Mouse (Mus musculus): ENCODE data around the gene Pacsin1. TPM values are rescaled to one million over a fixed set of nuclear protein-coding genes. Genes with fewer than 3 reads are reported as not detected.

The Pacsin1 gene
- polyA plus RNA-seq, 1 experiment from 2014 or later, result 2.7 TPM

- WGBS, result 38% methylated on average over 10 of the region's 10 CpGs
- no peak overlapping the region for H3K9ac ChIP-seq (ENCODE audit: low read depth, low read length)
- no peaks in the 10 kb centered on the region for H3K36me3 ChIP-seq (ENCODE audit: control insufficient read depth, insufficient read depth, low read length)
- H3K4me2 ChIP-seq (ENCODE audit: low read depth, low read length), result no peak overlapping the region
- peaks cover 5% of the 10 kb centered on the region; the same call in 1 of the 2 replicates for H3K4me1 ChIP-seq (ENCODE audit: control insufficient read depth, insufficient read depth, low read length)
- no peaks in the 10 kb centered on the region for H3K9me3 ChIP-seq (ENCODE audit: control insufficient read depth, low read length)
- no peak overlapping the region for H3K27ac ChIP-seq (ENCODE audit: low read length)
- peaks cover 2% of the 10 kb centered on the region; the same call in 1 of the 2 replicates for H3K27me3 ChIP-seq (replicated peaks; ENCODE audit: control insufficient read depth, insufficient read depth, low read length)
- ATAC-seq, result no peak
- H3K4me3 ChIP-seq (ENCODE audit: low read length), result no peak overlapping the region
Observed at GRCm38 (mm10) chr17:27705661-27706060, 50.4 kb downstream of the Pacsin1 start.

GRCm38 (mm10) chr17:27707954-27708661 is 52.8 kb downstream of the Pacsin1 start:
- peak; percentile 92 for ATAC-seq
- Histone ChIP-seq H3K27me3 (replicated peaks; ENCODE audit: control insufficient read depth, insufficient read depth, low read length) (0 out of 2 replicates have a peak, but pooled peaks cover 2% of the 10 kb centered on the region), H3K4me1 (ENCODE audit: control insufficient read depth, insufficient read depth, low read length) (peaks cover 5% of the 10 kb centered on the region; the same call in 1 of the 2 replicates), H3K4me3 (ENCODE audit: low read length) (peak overlapping the region; percentile 41), H3K36me3 (ENCODE audit: control insufficient read depth, insufficient read depth, low read length) (no peaks in the 10 kb centered on the region), H3K9ac (ENCODE audit: low read depth, low read length) (peak overlapping the region; percentile 52; the same call in 1 of the 2 replicates), H3K4me2 (ENCODE audit: low read depth, low read length) (peak overlapping the region; percentile 61), H3K27ac (ENCODE audit: low read length) (no peak overlapping the region), H3K9me3 (ENCODE audit: control insufficient read depth, low read length) (no peaks in the 10 kb centered on the region)
- WGBS, result 5% methylated on average over 24 of the region's 25 CpGs

GRCm38 (mm10) chr17:27709650-27710049 is 54.3 kb downstream of the Pacsin1 start:
- 68% methylated on average over 5 of the region's 5 CpGs for WGBS
- no peak overlapping the region for H3K4me2 ChIP-seq (ENCODE audit: low read depth, low read length)
- H3K36me3 ChIP-seq (ENCODE audit: control insufficient read depth, insufficient read depth, low read length), result no peaks in the 10 kb centered on the region
- no peak overlapping the region for H3K9ac ChIP-seq (ENCODE audit: low read depth, low read length)
- H3K27ac ChIP-seq (ENCODE audit: low read length), result no peak overlapping the region
- no peak overlapping the region for H3K4me3 ChIP-seq (ENCODE audit: low read length)
- ATAC-seq, result no peak
- no peaks in the 10 kb centered on the region for H3K9me3 ChIP-seq (ENCODE audit: control insufficient read depth, low read length)
- 0 out of 2 replicates have a peak, but pooled peaks cover 2% of the 10 kb centered on the region for H3K27me3 ChIP-seq (replicated peaks; ENCODE audit: control insufficient read depth, insufficient read depth, low read length)
- peaks cover 5% of the 10 kb centered on the region; the same call in 1 of the 2 replicates for H3K4me1 ChIP-seq (ENCODE audit: control insufficient read depth, insufficient read depth, low read length)

GRCm38 (mm10) chr17:27712832-27713231 is 57.5 kb downstream of the Pacsin1 start:
- Histone ChIP-seq H3K27me3 (replicated peaks; ENCODE audit: control insufficient read depth, insufficient read depth, low read length) (no peaks in the 10 kb centered on the region), H3K9ac (ENCODE audit: low read depth, low read length) (no peak overlapping the region), H3K9me3 (ENCODE audit: control insufficient read depth, low read length) (no peaks in the 10 kb centered on the region), H3K27ac (ENCODE audit: low read length) (0 out of 2 replicates have a peak overlapping the region, but pooled peaks have one; percentile 33), H3K4me3 (ENCODE audit: low read length) (no peak overlapping the region), H3K36me3 (ENCODE audit: control insufficient read depth, insufficient read depth, low read length) (no peaks in the 10 kb centered on the region), H3K4me1 (ENCODE audit: control insufficient read depth, insufficient read depth, low read length) (peaks cover 17% of the 10 kb centered on the region), H3K4me2 (ENCODE audit: low read depth, low read length) (no peak overlapping the region)
- ATAC-seq, result no peak
- 41% methylated on average over 1 of the region's 1 CpGs for WGBS

- Histone ChIP-seq H3K4me2 (ENCODE audit: low read depth, low read length) (peak overlapping the region; percentile 59), H3K27me3 (replicated peaks; ENCODE audit: control insufficient read depth, insufficient read depth, low read length) (no peaks in the 10 kb centered on the region), H3K9ac (ENCODE audit: low read depth, low read length) (peak overlapping the region; percentile 48), H3K27ac (ENCODE audit: low read length) (no peak overlapping the region; the same call in 1 of the 2 replicates), H3K9me3 (ENCODE audit: control insufficient read depth, low read length) (no peaks in the 10 kb centered on the region), H3K4me3 (ENCODE audit: low read length) (peak overlapping the region; percentile 38), H3K4me1 (ENCODE audit: control insufficient read depth, insufficient read depth, low read length) (peaks cover 26% of the 10 kb centered on the region), H3K36me3 (ENCODE audit: control insufficient read depth, insufficient read depth, low read length) (no peaks in the 10 kb centered on the region)
- peak; percentile 74 for ATAC-seq
- 5% methylated on average over 16 of the region's 16 CpGs for WGBS
Observed at GRCm38 (mm10) chr17:27716804-27717203, 61.5 kb downstream of the Pacsin1 start.

GRCm38 (mm10) chr17:27718250-27718649 is 62.9 kb downstream of the Pacsin1 start:
- WGBS, result 69% methylated on average over 5 of the region's 5 CpGs
- Histone ChIP-seq H3K27me3 (replicated peaks; ENCODE audit: control insufficient read depth, insufficient read depth, low read length) (no peaks in the 10 kb centered on the region), H3K9ac (ENCODE audit: low read depth, low read length) (no peak overlapping the region), H3K4me3 (ENCODE audit: low read length) (no peak overlapping the region), H3K27ac (ENCODE audit: low read length) (no peak overlapping the region), H3K4me2 (ENCODE audit: low read depth, low read length) (no peak overlapping the region), H3K9me3 (ENCODE audit: control insufficient read depth, low read length) (no peaks in the 10 kb centered on the region), H3K36me3 (ENCODE audit: control insufficient read depth, insufficient read depth, low read length) (no peaks in the 10 kb centered on the region), H3K4me1 (ENCODE audit: control insufficient read depth, insufficient read depth, low read length) (peaks cover 26% of the 10 kb centered on the region)
- ATAC-seq, result no peak

- WGBS, result 50% methylated on average over 14 of the region's 14 CpGs
- peaks cover 26% of the 10 kb centered on the region for H3K4me1 ChIP-seq (ENCODE audit: control insufficient read depth, insufficient read depth, low read length)
- H3K27me3 ChIP-seq (replicated peaks; ENCODE audit: control insufficient read depth, insufficient read depth, low read length), result no peaks in the 10 kb centered on the region
- peak; percentile 76 for ATAC-seq
- H3K4me3 ChIP-seq (ENCODE audit: low read length), result no peak overlapping the region
- no peaks in the 10 kb centered on the region for H3K36me3 ChIP-seq (ENCODE audit: control insufficient read depth, insufficient read depth, low read length)
- no peak overlapping the region for H3K27ac ChIP-seq (ENCODE audit: low read length)
- no peaks in the 10 kb centered on the region for H3K9me3 ChIP-seq (ENCODE audit: control insufficient read depth, low read length)
- no peak overlapping the region for H3K9ac ChIP-seq (ENCODE audit: low read depth, low read length)
- peak overlapping the region; percentile 9; the same call in 1 of the 2 replicates for H3K4me2 ChIP-seq (ENCODE audit: low read depth, low read length)
Observed at GRCm38 (mm10) chr17:27719663-27720062, 64.4 kb downstream of the Pacsin1 start.

- WGBS, result 66% methylated on average over 9 of the region's 9 CpGs
- Histone ChIP-seq H3K4me2 (ENCODE audit: low read depth, low read length) (no peak overlapping the region), H3K27ac (ENCODE audit: low read length) (no peak overlapping the region; the same call in 1 of the 2 replicates), H3K4me1 (ENCODE audit: control insufficient read depth, insufficient read depth, low read length) (peaks cover 31% of the 10 kb centered on the region), H3K27me3 (replicated peaks; ENCODE audit: control insufficient read depth, insufficient read depth, low read length) (no peaks in the 10 kb centered on the region), H3K36me3 (ENCODE audit: control insufficient read depth, insufficient read depth, low read length) (no peaks in the 10 kb centered on the region), H3K4me3 (ENCODE audit: low read length) (no peak overlapping the region), H3K9ac (ENCODE audit: low read depth, low read length) (no peak overlapping the region), H3K9me3 (ENCODE audit: control insufficient read depth, low read length) (no peaks in the 10 kb centered on the region)
- no peak for ATAC-seq
Observed at GRCm38 (mm10) chr17:27720326-27720725, 65.0 kb downstream of the Pacsin1 start.

GRCm38 (mm10) chr17:27721125-27721664 is 65.9 kb downstream of the Pacsin1 start:
- H3K9ac ChIP-seq (ENCODE audit: low read depth, low read length), result no peak overlapping the region
- H3K27me3 ChIP-seq (replicated peaks; ENCODE audit: control insufficient read depth, insufficient read depth, low read length), result no peaks in the 10 kb centered on the region
- 61% methylated on average over 9 of the region's 9 CpGs for WGBS
- H3K9me3 ChIP-seq (ENCODE audit: control insufficient read depth, low read length), result no peaks in the 10 kb centered on the region
- no peak overlapping the region for H3K4me2 ChIP-seq (ENCODE audit: low read depth, low read length)
- H3K4me1 ChIP-seq (ENCODE audit: control insufficient read depth, insufficient read depth, low read length), result peaks cover 37% of the 10 kb centered on the region
- H3K36me3 ChIP-seq (ENCODE audit: control insufficient read depth, insufficient read depth, low read length), result no peaks in the 10 kb centered on the region
- ATAC-seq, result no peak
- no peak overlapping the region for H3K27ac ChIP-seq (ENCODE audit: low read length)
- H3K4me3 ChIP-seq (ENCODE audit: low read length), result no peak overlapping the region
